ENCODE assay signal across 20 mouse cellular contexts in genomic region chr12:71983102-71983715, GRCm38 (mm10).
DNase-seq lines count a peak whose midpoint lies in the region; ATAC-seq and TF ChIP-seq lines count a peak whose summit lies in the region.
"Had no signal": no experiment of that assay in that cellular context is flagged by ENCODE, and none has a peak within 500 bp of the region (broad histone marks: within the 10 kb centered on the region; RNA-seq: fewer than 3 reads in every experiment).

No protein-coding gene starts in this region.

- H3K4me2 ChIP-seq in lung, postnatal 0 days (replicated peaks; ENCODE audit: low read depth, low read length) = no peak overlapping the region
- H3K4me2 ChIP-seq in heart, embryonic 14.5 days (ENCODE audit: low read length) = no peak overlapping the region
- H3K4me2 ChIP-seq: limb, embryonic 12.5 days; liver, embryonic 13.5 days; neural tube, embryonic 12.5 days had no signal

- 73% methylated on average over 10 of the region's 10 CpGs for WGBS in lung, postnatal 0 days
- 20% methylated on average over 10 of the region's 10 CpGs for WGBS in heart, embryonic 14.5 days

- ATAC-seq in lung, postnatal 0 days = no peak
- peak; percentile 33; the same call in 1 of the 2 replicates for ATAC-seq in heart, embryonic 14.5 days (ENCODE audit: insufficient number of reproducible peaks, insufficient read depth, low FRiP score, low read depth)
- ATAC-seq in activated CD4-positive, CD25-positive, alpha-beta regulatory T cell, adult 4 months = no peak
- ATAC-seq: hindbrain, embryonic 16.5 days; intestine, postnatal 0 days had no signal

- TF ChIP-seq EP300 in lung, postnatal 0 days (IDR thresholded peaks at IDR 0.05) = no peak

- H3K27ac ChIP-seq in lung, postnatal 0 days (ENCODE audit: low read length) = no peak overlapping the region
- H3K27ac ChIP-seq in heart, embryonic 14.5 days (replicated peaks in 1 of 2; ENCODE audit: control insufficient read depth in 1 of 2, insufficient read depth in 1 of 2, low read depth in 2 of 2, low read length in 2 of 2) = peak overlapping the region; percentile 14 to 88; a peak in 3 of 4 replicates
- H3K27ac ChIP-seq: kidney, postnatal 0 days; limb, embryonic 12.5 days; liver, embryonic 13.5 days; neural tube, embryonic 12.5 days had no signal

- no peaks in the 10 kb centered on the region for H3K4me1 ChIP-seq in lung, postnatal 0 days (ENCODE audit: insufficient read depth, low read depth, low read length)
- peaks cover 37 to 56% of the 10 kb centered on the region in 2 experiments for H3K4me1 ChIP-seq in heart, embryonic 14.5 days (ENCODE audit: control insufficient read depth in 2 of 2, insufficient read depth in 2 of 2, low read length in 2 of 2)
- H3K4me1 ChIP-seq: limb, embryonic 12.5 days; neural tube, embryonic 12.5 days had no signal

- DNase-seq in lung, adult 18-20 months = peak; percentile 23 to 54
- no peak for DNase-seq in lung, postnatal 0 days (ENCODE audit: low spot score)
- peak; percentile 4 to 33 for DNase-seq in urinary bladder, postnatal 36 days (ENCODE audit: low spot score in 2 of 2)
- DNase-seq in urinary bladder, postnatal 4 days (ENCODE audit: low spot score in 2 of 2) = no peak
- DNase-seq in adipocyte (ENCODE audit: low spot score) = no peak
- DNase-seq: adrenal gland, adult 2 months; cerebellum, adult 11 months; cerebellum, postnatal 14 days; liver, embryonic 13.5 days; lung, postnatal 36 days; retina, postnatal 1 day; right cerebral cortex, postnatal 4 days; thymus, postnatal 4 days had no signal

- no peaks in the 10 kb centered on the region for H3K9me3 ChIP-seq in lung, postnatal 0 days (ENCODE audit: low read length)
- H3K9me3 ChIP-seq in heart, embryonic 14.5 days (ENCODE audit: control insufficient read depth, low read length) = no peaks in the 10 kb centered on the region
- H3K9me3 ChIP-seq: limb, embryonic 12.5 days; liver, embryonic 13.5 days; neural tube, embryonic 12.5 days had no signal

- H3K4me3 ChIP-seq in lung, postnatal 0 days (ENCODE audit: low read depth, low read length) = no peak overlapping the region
- H3K4me3 ChIP-seq in heart, embryonic 14.5 days (ENCODE audit: control insufficient read depth in 1 of 2, insufficient read depth in 1 of 2, low read depth in 1 of 2, low read length in 2 of 2) = no peak overlapping the region
- H3K4me3 ChIP-seq: limb, embryonic 12.5 days; liver, embryonic 13.5 days; neural tube, embryonic 12.5 days had no signal

- no peaks in the 10 kb centered on the region for H3K27me3 ChIP-seq in lung, postnatal 0 days (replicated peaks; ENCODE audit: insufficient read depth, low read length)
- no peaks in the 10 kb centered on the region for H3K27me3 ChIP-seq in heart, embryonic 14.5 days (ENCODE audit: control insufficient read depth, insufficient read depth, low read length)
- H3K27me3 ChIP-seq: limb, embryonic 12.5 days; liver, embryonic 13.5 days; neural tube, embryonic 12.5 days had no signal

- TF ChIP-seq CTCF in lung, postnatal 0 days (IDR thresholded peaks at IDR 0.05) = no peak

- peaks cover 36% of the 10 kb centered on the region for H3K36me3 ChIP-seq in lung, postnatal 0 days (ENCODE audit: insufficient read depth, low read length)
- peaks cover 75% of the 10 kb centered on the region for H3K36me3 ChIP-seq in heart, embryonic 14.5 days (ENCODE audit: control insufficient read depth, insufficient read depth, low read length)

- no peak overlapping the region for H3K9ac ChIP-seq in lung, postnatal 0 days (replicated peaks; ENCODE audit: low read depth)
- peak overlapping the region; percentile 48; the same call in 1 of the 2 replicates for H3K9ac ChIP-seq in heart, embryonic 14.5 days (ENCODE audit: low read length)
- H3K9ac ChIP-seq: limb, embryonic 12.5 days; liver, embryonic 13.5 days; neural tube, embryonic 12.5 days had no signal

Comparison
In these comparisons a context has a peak if more than half of its experiments do, and no peak if none do; other contexts are left out.
1. DNase-seq: peak in lung, adult 18-20 months (2 of 2) and urinary bladder, postnatal 36 days (2 of 2); none in lung, postnatal 0 days (single experiment), urinary bladder, postnatal 4 days (0 of 2) and adipocyte (single experiment).